Mouse (Mus musculus): ENCODE measurements around the gene Ccer1.
A peak's percentile ranks its signal among the peaks of the same experiment; 100 is the strongest.
"Not testable (repeated sequence)": the region's sequence is repeated elsewhere in the genome, so short reads cannot be mapped to it uniquely, and the experiment has no call there.

Gene Ccer1

DNA sequence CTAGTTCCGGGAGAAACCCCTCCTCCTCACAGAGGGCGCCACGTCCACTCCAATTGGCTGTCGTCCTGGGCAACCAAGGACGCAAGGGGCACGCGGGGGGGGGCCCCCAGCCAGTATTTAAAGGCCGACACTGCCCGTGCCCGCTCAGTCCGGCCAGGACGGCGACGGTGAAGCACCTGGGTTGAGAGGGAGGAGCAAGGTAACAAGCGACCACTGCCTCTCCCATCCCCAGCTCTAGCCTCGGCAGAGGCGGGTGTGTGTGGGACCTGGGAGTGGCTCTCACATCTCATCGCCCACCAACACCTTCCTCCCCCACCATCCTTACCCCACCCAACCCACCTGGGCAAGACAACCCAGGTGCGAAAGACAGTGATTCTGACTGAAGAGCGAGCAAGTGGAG, at the start of gene Ccer1:
TSS of gene Ccer1 (plus strand) at position 147 of the 400 bp plus-strand sequence.
- no peak for DNase-seq

DNA sequence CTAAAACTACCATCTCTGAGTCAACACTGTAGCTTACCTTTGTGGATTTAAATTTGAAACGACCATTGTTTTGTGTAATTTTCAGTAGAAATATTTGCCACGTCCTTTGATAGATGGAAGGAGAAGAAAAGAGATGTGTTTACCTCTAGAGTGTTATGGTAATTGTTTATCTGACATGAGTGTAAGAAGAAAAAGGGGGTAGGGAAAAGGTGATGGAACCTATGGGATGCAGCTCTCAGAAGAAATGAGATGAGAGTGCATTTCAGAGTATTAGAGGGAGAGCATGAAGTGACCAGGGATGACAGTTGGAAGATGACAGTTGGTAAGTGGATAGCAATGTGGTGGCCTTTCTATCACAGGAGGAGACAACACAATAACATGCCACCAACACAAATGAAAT, 49.1 kb upstream of the Ccer1 start, which contains the start of gene Epyc:
TSS of gene Epyc (plus strand) at position 301 of the 400 bp plus-strand sequence.
- DNase-seq, result no peak

DNA sequence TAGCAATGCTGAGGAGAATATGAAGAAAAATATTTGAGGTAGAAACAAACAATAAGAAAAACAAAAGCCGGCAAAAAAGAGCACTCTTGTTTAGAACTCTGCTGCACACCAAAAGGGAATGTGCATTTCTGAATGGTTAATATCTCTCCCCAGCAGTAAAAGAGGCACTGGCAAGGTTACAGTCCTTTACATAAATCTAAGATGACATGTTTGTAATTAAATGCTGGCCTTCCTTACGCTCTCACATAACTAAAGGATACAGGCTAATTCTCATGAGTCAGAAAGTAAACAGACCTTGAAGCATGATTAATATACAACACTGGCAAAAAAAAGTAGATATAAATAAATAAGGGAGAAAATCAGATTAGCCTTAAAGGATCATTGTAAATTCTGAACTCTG, 42.5 kb upstream of the Ccer1 start:
- DNase-seq, result no peak

GRCm38 (mm10) chr10:97659489-97659888, 33.4 kb upstream of the Ccer1 start:
- no peak for DNase-seq

- DNase-seq, result peak; percentile 46
Observed at GRCm38 (mm10) chr10:97668656-97669055, 24.2 kb upstream of the Ccer1 start.

GRCm38 (mm10) chr10:97670202-97670601, 22.7 kb upstream of the Ccer1 start:
- DNase-seq, result peak; percentile 53

DNA sequence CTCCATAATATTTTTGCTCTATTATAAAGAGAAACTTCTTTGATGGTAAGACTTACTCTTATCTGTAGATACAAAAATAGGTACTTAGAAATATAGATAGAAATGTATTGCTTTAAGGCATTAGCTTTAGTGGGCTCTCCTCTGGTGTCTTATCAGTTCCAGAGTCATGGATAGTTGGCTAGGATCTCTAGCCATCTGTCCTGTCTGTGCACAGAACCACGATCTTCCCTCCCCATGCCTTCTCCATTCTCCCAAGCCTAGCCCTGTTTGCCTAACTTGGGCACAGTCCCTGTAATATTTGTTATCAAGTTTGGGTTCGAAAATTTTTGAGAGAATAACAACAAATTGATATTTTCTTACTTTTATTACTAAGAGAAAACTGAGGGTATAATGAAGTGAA, 19.6 kb upstream of the Ccer1 start:
- no peak for DNase-seq

DNA sequence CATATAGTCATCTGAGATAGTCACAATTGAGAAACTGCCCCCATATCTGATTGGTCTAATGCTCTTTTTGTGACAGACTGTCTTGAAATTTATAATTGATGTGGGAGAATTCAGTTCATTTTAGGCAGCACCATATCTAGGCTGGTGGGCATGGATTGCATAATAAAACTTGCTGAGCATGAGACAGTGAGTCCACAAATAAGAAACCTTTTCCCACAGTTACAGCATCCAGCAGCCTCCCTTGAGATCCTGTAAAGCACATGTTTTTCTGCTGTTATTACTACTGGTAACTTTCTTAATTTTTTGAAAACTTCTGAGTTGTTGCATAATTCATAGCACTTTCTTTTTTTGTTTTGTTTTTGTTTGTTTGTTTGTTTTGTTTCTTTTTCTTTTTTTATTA, 9.9 kb upstream of the Ccer1 start:
- DNase-seq, result no peak

GRCm38 (mm10) chr10:97687198-97687597, 5.7 kb upstream of the Ccer1 start:
- no peak for DNase-seq

DNA sequence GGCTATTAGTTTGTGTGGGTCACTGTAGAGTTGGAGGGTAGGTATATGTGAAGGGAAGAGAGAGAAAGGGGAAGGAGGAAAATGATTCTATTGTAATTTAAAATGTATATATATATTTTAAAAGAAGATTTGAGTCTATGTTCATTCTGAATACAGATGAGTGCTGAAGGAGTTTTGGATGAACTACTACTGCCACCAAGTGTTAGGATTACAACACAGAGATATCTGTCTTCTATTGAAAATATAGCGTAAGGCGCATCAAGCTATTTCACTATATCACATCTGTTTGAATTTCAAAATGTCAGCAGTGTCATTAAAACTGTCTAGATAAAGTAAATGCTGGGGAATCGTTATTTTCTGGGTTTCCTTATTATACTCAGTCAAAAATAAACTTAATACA, 3.4 kb upstream of the Ccer1 start:
- peak; percentile 19 for DNase-seq

GRCm38 (mm10) chr10:97693398-97694135, 708 bp downstream of the Ccer1 start:
- no peak for DNase-seq

DNA sequence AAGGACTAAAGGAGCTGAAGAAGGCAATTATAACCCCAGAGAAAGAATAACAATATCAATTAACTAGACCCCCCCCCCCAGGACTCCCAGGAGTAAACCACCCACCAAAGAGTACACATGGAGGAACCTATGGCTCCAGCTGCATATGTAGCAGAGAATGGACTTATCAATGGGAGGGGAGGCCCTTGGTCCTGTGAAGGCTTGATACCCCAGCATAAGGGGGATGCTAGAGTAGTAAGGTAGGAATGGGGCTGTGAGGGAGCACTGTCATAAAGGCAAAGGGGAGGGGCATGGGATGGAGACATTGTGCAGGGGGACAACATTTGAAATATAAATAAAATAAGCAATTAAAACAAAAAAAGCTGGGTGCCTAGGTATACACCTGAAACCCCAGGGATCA, 9.5 kb downstream of the Ccer1 start:
- no peak for DNase-seq

DNA sequence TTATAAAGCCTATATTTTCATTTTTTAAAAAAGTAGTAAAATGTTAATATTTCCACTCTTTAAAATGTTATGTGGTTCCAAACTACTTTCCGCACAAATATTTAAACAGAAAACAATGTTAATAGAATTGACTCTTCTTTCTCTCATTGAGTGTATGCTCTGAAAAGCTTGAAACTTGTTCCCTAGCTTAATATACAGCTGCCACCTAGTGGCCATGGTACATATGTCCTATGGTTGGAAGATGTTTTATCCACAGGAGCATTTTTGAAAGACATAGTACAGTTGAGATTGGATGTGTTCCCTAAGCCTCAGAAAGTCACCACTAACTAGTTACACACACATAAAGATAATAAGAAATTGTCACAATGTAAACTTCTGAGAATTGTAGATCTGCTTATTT, 11.7 kb downstream of the Ccer1 start:
- DNase-seq, result peak; percentile 88

DNA sequence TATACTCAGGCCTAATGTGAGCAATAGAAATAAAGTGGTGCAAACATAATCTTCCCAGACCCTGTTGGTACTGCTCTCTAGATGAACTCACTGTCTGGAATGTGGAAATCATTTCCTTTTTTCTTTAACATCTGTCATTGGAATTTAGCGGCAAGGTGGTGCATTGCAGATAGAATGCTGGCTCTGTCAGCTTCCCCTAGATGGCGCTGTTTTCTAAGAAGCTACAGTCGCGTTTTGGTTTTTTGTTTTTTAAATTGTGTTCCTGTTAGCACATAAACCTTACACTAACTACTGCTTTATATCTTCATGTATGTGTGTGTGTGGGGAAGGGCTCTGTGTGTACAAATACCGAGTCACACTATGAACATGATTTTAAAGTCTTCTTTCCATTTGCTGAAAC, 19.8 kb downstream of the Ccer1 start:
- peak; percentile 88 for DNase-seq

DNA sequence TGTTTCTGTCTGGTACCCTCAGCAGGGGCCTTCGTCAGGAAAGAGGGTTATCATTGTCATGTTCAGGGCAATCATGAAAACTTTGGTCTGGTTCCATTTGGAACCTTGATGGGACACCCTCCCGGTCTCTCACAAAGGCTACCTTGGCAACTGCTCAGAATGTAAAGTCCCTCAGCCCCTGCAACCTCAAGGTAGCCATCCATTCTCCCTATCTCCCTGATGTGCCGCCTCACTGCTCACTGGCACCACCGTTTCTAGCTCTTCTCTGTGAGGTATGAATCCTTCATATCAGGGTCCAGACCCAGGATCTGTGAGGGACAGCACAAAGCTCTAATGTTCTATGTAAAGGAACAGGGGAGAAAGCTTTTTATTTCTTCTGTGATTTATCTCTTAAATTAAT, 21.7 kb downstream of the Ccer1 start:
- no peak for DNase-seq

- no peak for DNase-seq
Observed at GRCm38 (mm10) chr10:97715289-97715906, 22.5 kb downstream of the Ccer1 start.

- no peak for DNase-seq
Observed at GRCm38 (mm10) chr10:97717233-97717632, 24.4 kb downstream of the Ccer1 start.

DNA sequence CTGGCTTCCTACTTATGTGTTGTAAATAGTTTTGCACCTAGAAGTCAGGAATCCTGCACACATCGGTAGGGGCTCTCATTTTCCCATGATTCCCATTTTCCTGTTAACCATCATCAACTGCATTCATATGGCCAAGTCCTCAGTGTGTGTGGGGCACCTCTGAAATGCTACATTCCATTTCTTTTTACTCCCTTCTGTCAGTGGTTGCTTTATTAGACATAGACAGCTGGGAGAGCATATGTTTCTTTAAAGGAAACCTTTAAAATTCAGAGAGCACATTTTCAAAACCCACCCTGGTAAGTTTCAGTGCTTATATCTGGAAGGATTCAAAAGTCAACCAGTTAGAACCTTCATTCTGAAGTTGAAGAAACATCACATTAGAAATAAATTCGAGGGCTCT, 25.2 kb downstream of the Ccer1 start:
- DNase-seq, result no peak

- no peak for DNase-seq
Observed at GRCm38 (mm10) chr10:97720625-97721024, 27.8 kb downstream of the Ccer1 start.

DNA sequence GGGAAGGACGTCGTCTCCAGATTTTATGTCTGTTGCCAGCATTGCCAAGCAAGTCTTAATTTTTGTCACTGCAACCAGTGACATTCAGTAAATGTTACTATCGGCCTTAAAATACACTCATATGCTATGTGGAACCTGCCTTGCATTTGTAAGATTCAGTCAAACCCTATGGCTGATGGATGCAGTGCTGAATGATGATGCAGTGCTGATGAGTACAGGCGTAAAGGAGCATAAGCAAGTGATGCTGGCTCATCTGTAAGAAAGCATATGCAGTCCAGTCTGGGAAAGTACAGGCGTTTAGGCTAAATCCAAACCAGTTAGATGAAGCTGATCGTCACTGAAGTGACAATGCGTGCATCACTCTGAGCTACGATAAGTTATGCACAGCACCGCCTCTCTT, 29.9 kb downstream of the Ccer1 start:
- no peak for DNase-seq

DNA sequence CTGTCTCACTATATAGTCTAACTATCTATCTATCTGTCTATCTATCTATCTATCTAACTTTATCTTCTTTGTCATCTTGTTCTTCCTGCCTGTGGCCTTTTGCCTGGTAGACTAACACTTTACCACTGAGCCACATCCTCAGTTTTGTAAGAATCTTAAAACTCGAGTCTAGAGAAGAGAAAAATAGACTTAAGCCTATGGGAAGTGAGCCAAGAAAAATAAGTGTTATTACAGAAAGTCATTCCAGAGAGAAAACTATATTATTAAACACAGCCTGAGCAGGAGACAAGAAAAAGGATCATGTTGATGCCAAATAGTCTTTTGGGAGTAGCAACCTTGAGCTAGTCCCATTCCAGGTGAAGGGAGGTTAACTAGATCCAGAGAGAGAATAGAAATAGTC, 33.1 kb downstream of the Ccer1 start:
- no peak for DNase-seq

- DNase-seq, result not testable (repeated sequence)
Observed at GRCm38 (mm10) chr10:97726655-97727054, 33.8 kb downstream of the Ccer1 start, which contains the start of gene C030005K15Rik. Gene C030005K15Rik, minus strand, starts transcription at chr10:97726755.
